Mouse (Mus musculus): ENCODE data around the gene Cnnm4.

- TF ChIP-seq CTCF (IDR thresholded peaks at IDR 0.05; ENCODE audit: insufficient read depth, low read length) (no peak), POLR2A (IDR thresholded peaks at IDR 0.05; ENCODE audit: borderline replicate concordance, extremely low read depth, low read depth, low read length) (no peak)
Measured at GRCm38 (mm10) chr1:36465641-36466160, 5.7 kb upstream of the Cnnm4 start.

Data from lung, adult 2 months (tissue).